Mouse (Mus musculus) lung, embryonic 16.5 days (tissue): ENCODE data around the gene Plekha1. TPM values are rescaled to one million over a fixed set of nuclear protein-coding genes. Genes with fewer than 3 reads are reported as not detected.

Experiments
- ATAC-seq: fragments of 200-750 bp; cut with Nextera tagmentation; 2 replicates; pipeline ENCODE4 v1.8.0; 2017; ENCODE audit warnings: low read depth, mild to moderate bottlenecking, moderate library complexity
- H3K27ac ChIP-seq: fragments of 300-500 bp; sonication (generic); 2 replicates; pipeline ENCODE4 v1.5.1; 2014; ENCODE audit warnings: mild to moderate bottlenecking, control low read depth, low read length
- H3K27me3 ChIP-seq: fragments of 300-500 bp; sonication (generic); 2 replicates; pipeline ENCODE4 v1.6.1; 2014; ENCODE audit warnings: low read depth, low read length, mixed read lengths; ENCODE audit not compliant: control insufficient read depth, insufficient read depth
- H3K36me3 ChIP-seq: fragments of 300-500 bp; sonication (generic); 2 replicates; pipeline ENCODE4 v1.6.1; 2014; ENCODE audit warnings: low read length; ENCODE audit not compliant: control insufficient read depth, insufficient read depth
- H3K4me1 ChIP-seq: fragments of 300-500 bp; sonication (generic); replicated peaks from 2 replicates; pipeline ENCODE4 v1.6.1; 2014; ENCODE audit warnings: low read length, mixed read lengths; ENCODE audit not compliant: control insufficient read depth, insufficient read depth
- H3K4me2 ChIP-seq: fragments of 300-500 bp; sonication (generic); 2 replicates; pipeline ENCODE4 v1.6.1; 2014; ENCODE audit warnings: low read depth, low read length, control low read depth
- H3K4me3 ChIP-seq: fragments of 300-500 bp; sonication (generic); 2 replicates; pipeline ENCODE4 v1.5.1; 2014; ENCODE audit warnings: mild to moderate bottlenecking, low read length, control low read depth
- H3K9ac ChIP-seq: fragments of 300-500 bp; sonication (generic); 2 replicates; pipeline ENCODE4 v1.6.1; 2014; ENCODE audit warnings: low read length, control low read depth
- H3K9me3 ChIP-seq: fragments of 300-500 bp; sonication (generic); 2 replicates; pipeline ENCODE4 v1.6.1; 2016; ENCODE audit warnings: low read length; ENCODE audit not compliant: control insufficient read depth
- WGBS: fragments of 180-500 bp; shearing (Covaris S2); extraction: QIAGEN DNeasy Blood & Tissue Kit; methylation state at CpG from one replicate; pipeline ENCODE4 v1.1.7; 2014; 5-methylcytosine and 5-hydroxymethylcytosine counted together
- polyA plus RNA-seq: library from polyadenylated mRNA; unstranded; fragments of >200 nt; fragmentation: Nextera tagmentation; extraction: Ambion mirVana; gene quantifications from 2 replicates; pipeline ENCODE4 v1.2.1, GENCODE M21; 2015

Gene Plekha1
- polyA plus RNA-seq, 1 experiment from 2014 or later, result 71.8 TPM

DNA sequence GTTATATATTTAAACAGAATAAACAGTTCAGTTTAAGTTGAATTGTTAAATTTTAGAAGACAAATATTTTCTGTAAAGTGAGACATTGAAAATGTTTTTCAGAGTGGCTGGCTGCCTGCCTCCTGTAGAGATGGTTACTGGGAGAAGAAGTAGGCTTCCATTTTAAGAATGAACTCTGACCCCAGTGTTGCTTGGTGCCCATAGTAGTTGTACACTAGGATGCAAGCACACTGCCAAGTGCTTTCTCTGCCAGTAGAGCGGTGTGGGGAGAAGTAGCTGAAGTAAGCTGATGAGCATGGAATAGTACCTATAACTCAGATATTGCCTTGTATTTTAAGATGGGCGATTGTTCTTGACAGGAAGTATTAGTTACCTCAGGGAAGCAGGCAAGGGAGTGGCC is 18.6 kb downstream of the Plekha1 start:
- H3K36me3 ChIP-seq, result peaks cover 11% of the 10 kb centered on the region
- H3K4me2 ChIP-seq, result no peak overlapping the region

GRCm38 (mm10) chr7:130886246-130886645 is 20.7 kb downstream of the Plekha1 start:
- Histone ChIP-seq H3K4me2 (no peak overlapping the region), H3K27ac (no peak overlapping the region), H3K4me1 (no peaks in the 10 kb centered on the region), H3K27me3 (no peaks in the 10 kb centered on the region), H3K9ac (no peak overlapping the region), H3K4me3 (no peak overlapping the region), H3K36me3 (peaks cover 11% of the 10 kb centered on the region), H3K9me3 (no peaks in the 10 kb centered on the region)
- no peak for ATAC-seq
- 64% methylated on average over 3 of the region's 3 CpGs for WGBS

More for the DNA sequence above, 18.6 kb downstream of the Plekha1 start:
- WGBS, result 98% methylated on average over 2 of the region's 2 CpGs
- H3K4me3 ChIP-seq, result no peak overlapping the region
- H3K27me3 ChIP-seq, result no peaks in the 10 kb centered on the region
- ATAC-seq, result no peak
- no peaks in the 10 kb centered on the region for H3K4me1 ChIP-seq
- no peak overlapping the region for H3K27ac ChIP-seq
- no peak overlapping the region for H3K9ac ChIP-seq
- no peaks in the 10 kb centered on the region for H3K9me3 ChIP-seq

- no peak overlapping the region for H3K4me2 ChIP-seq
- no peak for ATAC-seq
Measured at GRCm38 (mm10) chr7:130887946-130888345, 22.4 kb downstream of the Plekha1 start.

GRCm38 (mm10) chr7:130890871-130891270 is 25.3 kb downstream of the Plekha1 start:
- Histone ChIP-seq H3K9me3 (no peaks in the 10 kb centered on the region), H3K36me3 (peaks cover 4% of the 10 kb centered on the region; the same call in 1 of the 2 replicates), H3K4me2 (no peak overlapping the region), H3K4me1 (no peaks in the 10 kb centered on the region), H3K27me3 (no peaks in the 10 kb centered on the region), H3K27ac (no peak overlapping the region), H3K4me3 (no peak overlapping the region), H3K9ac (no peak overlapping the region)
- WGBS, result 19% methylated on average over 2 of the region's 2 CpGs
- no peak for ATAC-seq

More at GRCm38 (mm10) chr7:130887946-130888345, 22.4 kb downstream of the Plekha1 start:
- Histone ChIP-seq H3K27me3 (no peaks in the 10 kb centered on the region), H3K36me3 (peaks cover 12% of the 10 kb centered on the region), H3K4me1 (no peaks in the 10 kb centered on the region), H3K4me3 (no peak overlapping the region), H3K9me3 (no peaks in the 10 kb centered on the region), H3K9ac (no peak overlapping the region), H3K27ac (no peak overlapping the region)
- WGBS, result 45% methylated on average over 3 of the region's 3 CpGs

DNA sequence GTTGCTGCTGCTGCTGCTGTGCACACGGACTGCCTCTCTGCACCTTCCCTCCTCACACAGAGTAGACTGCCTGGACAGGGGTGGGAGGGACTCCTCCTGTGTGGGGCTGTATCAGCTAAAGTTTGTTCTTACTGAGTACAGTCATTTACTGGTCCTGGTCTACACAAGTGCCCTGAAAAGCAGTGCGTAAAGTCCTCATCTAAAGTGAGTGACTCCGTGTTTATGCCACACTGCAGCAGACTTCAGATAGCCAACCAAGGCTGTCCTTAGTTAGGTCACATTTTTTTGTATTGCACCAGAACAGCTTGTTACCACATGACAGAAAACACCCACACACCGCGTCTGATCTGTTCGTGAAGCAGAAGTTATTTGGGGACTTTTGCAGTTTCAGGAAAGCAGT is 27.4 kb downstream of the Plekha1 start:
- Histone ChIP-seq H3K4me2 (no peak overlapping the region), H3K9ac (no peak overlapping the region), H3K27ac (no peak overlapping the region), H3K4me1 (no peaks in the 10 kb centered on the region), H3K36me3 (peaks cover 7% of the 10 kb centered on the region; the same call in 1 of the 2 replicates), H3K27me3 (no peaks in the 10 kb centered on the region), H3K9me3 (no peaks in the 10 kb centered on the region), H3K4me3 (no peak overlapping the region)
- 70% methylated on average over 6 of the region's 6 CpGs for WGBS
- no peak for ATAC-seq

DNA sequence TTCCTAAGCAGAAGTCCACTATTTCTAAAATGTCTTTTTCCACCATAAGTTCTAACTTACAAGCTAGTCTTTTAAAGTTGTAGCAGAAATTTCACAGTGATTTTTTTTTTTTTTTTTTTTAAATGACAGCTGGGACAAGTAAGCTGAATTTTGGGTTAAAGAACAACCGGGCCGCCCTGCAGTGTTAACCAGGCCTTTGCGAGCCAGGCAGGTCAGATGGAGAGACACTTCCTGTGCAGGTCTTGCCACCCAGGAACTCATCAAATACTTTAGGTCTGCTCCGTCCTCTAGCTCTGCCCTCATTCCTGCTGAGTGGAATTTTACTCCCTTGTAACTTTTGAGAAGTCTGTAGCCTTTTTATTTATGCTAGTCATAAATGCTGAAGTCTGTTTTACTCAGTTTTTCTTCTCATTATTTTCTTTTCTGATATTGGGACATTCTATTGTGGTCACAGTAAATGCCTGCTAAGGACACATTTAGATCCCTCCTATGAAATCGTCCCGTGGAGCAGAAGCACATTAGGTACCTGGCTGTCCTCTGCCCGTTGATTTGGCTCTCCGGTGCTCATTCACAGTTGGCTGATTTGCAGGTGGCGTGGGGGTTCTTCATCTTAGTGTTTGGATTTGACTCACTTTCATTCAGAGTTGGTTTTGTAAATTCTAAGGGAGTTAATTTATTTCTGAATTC is 29.5 kb downstream of the Plekha1 start:
- H3K36me3 ChIP-seq, result peaks cover 10% of the 10 kb centered on the region; the same call in 1 of the 2 replicates
- 80% methylated on average over 9 of the region's 9 CpGs for WGBS
- no peaks in the 10 kb centered on the region for H3K9me3 ChIP-seq
- H3K4me2 ChIP-seq, result no peak overlapping the region
- H3K9ac ChIP-seq, result no peak overlapping the region
- H3K27me3 ChIP-seq, result no peaks in the 10 kb centered on the region
- no peak overlapping the region for H3K27ac ChIP-seq
- no peaks in the 10 kb centered on the region for H3K4me1 ChIP-seq
- ATAC-seq, result no peak
- H3K4me3 ChIP-seq, result no peak overlapping the region

DNA sequence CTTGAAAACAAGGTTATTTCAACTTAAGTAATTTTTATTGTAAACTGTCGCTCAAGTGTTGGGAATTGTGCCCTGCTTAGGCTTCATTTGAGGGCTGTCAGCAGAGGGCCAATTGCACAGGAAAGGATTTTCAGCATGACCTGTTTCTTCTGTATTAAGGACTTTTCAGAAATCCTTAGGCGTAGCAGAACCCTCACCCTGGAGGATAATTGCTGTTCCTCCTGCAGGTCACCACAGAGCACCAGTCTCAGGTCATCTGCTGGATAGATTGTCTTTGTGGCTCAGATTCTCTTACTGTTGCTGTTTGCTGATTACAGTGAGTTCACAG is 30.0 kb downstream of the Plekha1 start:
- H3K4me3 ChIP-seq, result no peak overlapping the region
- H3K9me3 ChIP-seq, result no peaks in the 10 kb centered on the region
- no peak for ATAC-seq
- no peaks in the 10 kb centered on the region for H3K27me3 ChIP-seq
- H3K9ac ChIP-seq, result no peak overlapping the region
- no peak overlapping the region for H3K27ac ChIP-seq
- H3K36me3 ChIP-seq, result peaks cover 11% of the 10 kb centered on the region
- no peak overlapping the region for H3K4me2 ChIP-seq
- no peaks in the 10 kb centered on the region for H3K4me1 ChIP-seq
- WGBS, result 90% methylated on average over 2 of the region's 2 CpGs

GRCm38 (mm10) chr7:130896064-130896463 is 30.5 kb downstream of the Plekha1 start:
- Histone ChIP-seq H3K27ac (no peak overlapping the region), H3K9me3 (no peaks in the 10 kb centered on the region), H3K4me2 (no peak overlapping the region), H3K9ac (no peak overlapping the region), H3K4me3 (no peak overlapping the region), H3K36me3 (peaks cover 13% of the 10 kb centered on the region), H3K27me3 (no peaks in the 10 kb centered on the region), H3K4me1 (no peaks in the 10 kb centered on the region)
- WGBS, result 72% methylated on average over 3 of the region's 3 CpGs
- no peak for ATAC-seq

DNA sequence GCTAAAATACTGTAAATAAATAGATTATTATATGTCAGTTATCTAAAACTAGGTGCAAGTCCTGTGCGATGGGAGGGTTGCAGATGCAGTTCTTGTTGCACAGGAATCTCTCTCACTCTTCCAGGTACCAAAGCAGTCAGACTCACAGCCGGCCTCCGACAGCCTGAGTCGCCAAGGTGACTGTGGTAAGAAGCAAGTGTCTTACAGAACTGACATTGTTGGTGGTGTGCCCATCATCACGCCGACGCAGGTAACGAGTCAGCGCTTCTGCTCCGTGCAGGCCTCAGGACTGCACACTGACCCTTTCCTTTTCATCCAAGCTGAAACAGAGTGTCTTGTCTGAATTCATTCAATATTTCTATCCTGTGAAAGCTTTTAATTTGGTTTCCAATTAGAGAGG is 31.6 kb downstream of the Plekha1 start:
- ATAC-seq, result no peak
- 87% methylated on average over 10 of the region's 10 CpGs for WGBS
- peaks cover 13% of the 10 kb centered on the region for H3K36me3 ChIP-seq

DNA sequence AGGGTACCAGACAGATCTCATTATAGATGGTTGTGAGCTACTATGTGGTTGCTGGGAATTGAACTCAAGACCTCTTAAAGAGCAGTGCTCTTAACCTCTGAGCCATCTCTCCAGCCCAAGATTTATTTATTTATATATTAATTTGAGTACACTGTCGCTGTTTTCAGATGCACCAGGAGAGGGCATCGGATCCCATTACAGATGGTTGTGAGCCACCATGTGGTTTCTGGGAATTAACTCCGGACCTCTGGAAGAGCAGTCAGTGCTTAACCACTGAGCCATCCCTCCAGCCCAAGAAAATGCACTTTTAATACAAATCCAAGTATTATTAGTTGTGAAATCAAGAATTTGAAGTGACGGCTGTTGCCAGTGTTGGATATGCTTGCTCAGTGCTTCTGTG is 32.8 kb downstream of the Plekha1 start:
- Histone ChIP-seq H3K36me3 (peaks cover 12% of the 10 kb centered on the region), H3K4me3 (no peak overlapping the region), H3K27me3 (no peaks in the 10 kb centered on the region), H3K4me1 (no peaks in the 10 kb centered on the region), H3K9ac (no peak overlapping the region), H3K4me2 (no peak overlapping the region), H3K9me3 (no peaks in the 10 kb centered on the region), H3K27ac (no peak overlapping the region)
- no peak for ATAC-seq
- WGBS, result 85% methylated on average over 4 of the region's 4 CpGs

More for the DNA sequence above, 31.6 kb downstream of the Plekha1 start:
- no peak overlapping the region for H3K4me3 ChIP-seq
- H3K27ac ChIP-seq, result no peak overlapping the region
- H3K27me3 ChIP-seq, result no peaks in the 10 kb centered on the region
- H3K4me1 ChIP-seq, result no peaks in the 10 kb centered on the region
- no peak overlapping the region for H3K9ac ChIP-seq
- H3K9me3 ChIP-seq, result no peaks in the 10 kb centered on the region
- H3K4me2 ChIP-seq, result no peak overlapping the region
